Mouse (Mus musculus) layer of hippocampus, postnatal 36 days (tissue): ENCODE measurements around the gene Slc17a1. TPM values are rescaled to one million over a fixed set of nuclear protein-coding genes. Genes with fewer than 3 reads are reported as not detected.

Experiments used
- microRNA-seq, 2 experiments: library from miRNA; unstranded; fragments of <30 nt; microRNA quantifications; one replicate each; pipeline ENCODE4 v1.2.0; 2021
- total RNA-seq, 2 experiments: library from RNA; stranded (reverse); gene quantifications; 2 replicates each; pipeline ENCODE4 v1.2.3; 2021

The Slc17a1 gene
- total RNA-seq, 2 experiments from 2014 or later, result not detected

Small RNA genes lying within 50 kb of the gene (microRNA-seq; reads per million reads assigned to microRNA genes)
- gene Gm44344, result 0 reads per million in 2 experiments

Other genes with a start within 250 kb of the Slc17a1 start
- 10 to 100 TPM; 12.0 to 12.3 TPM for gene Hist1h2be, start 246.6 kb upstream of the Slc17a1 start, total RNA-seq
- gene Hist1h1e, start 245.2 kb upstream of the Slc17a1 start, total RNA-seq, result 10 to 100 TPM; 42.1 to 46.4 TPM
- 1 to 10 TPM; 2.7 to 3.5 TPM for gene Hist1h2ac, start 183.8 kb upstream of the Slc17a1 start, total RNA-seq
- gene Hist1h2bc, start 183.6 kb upstream of the Slc17a1 start, total RNA-seq, result 10 to 100 TPM; 50.8 to 57.7 TPM
- not detected for gene Hist1h1t, start 171.9 kb upstream of the Slc17a1 start, total RNA-seq
- gene Hist1h4c, start 169.3 kb upstream of the Slc17a1 start, total RNA-seq, result 10 to 100 TPM; 95.4 to 98.7 TPM
- 1 to 10 TPM; 1.7 to 3.0 TPM for gene Hfe, start 156.9 kb upstream of the Slc17a1 start, total RNA-seq
- gene Hist1h1c, start 128.9 kb upstream of the Slc17a1 start, total RNA-seq, result 10 to 100 TPM; 52.8 to 55.3 TPM
- 1 to 10 TPM; 2.5 to 5.2 TPM for gene Hist1h3c, start 122.1 kb upstream of the Slc17a1 start, total RNA-seq
- gene Hist1h2bb, start 121.0 kb upstream of the Slc17a1 start, total RNA-seq, result 10 to 100 TPM; 23.0 to 24.2 TPM
- 10 to 100 TPM; 29.8 to 37.0 TPM for gene Hist1h2ab, start 116.6 kb upstream of the Slc17a1 start, total RNA-seq
- gene Hist1h3b, start 115.5 kb upstream of the Slc17a1 start, total RNA-seq, result 10 to 100 TPM; 15.0 to 21.4 TPM
- gene Hist1h4b, start 110.7 kb upstream of the Slc17a1 start, total RNA-seq, result 10 to 100 TPM; 83.9 to 89.6 TPM
- 10 to 100 TPM; 35.4 to 47.1 TPM for gene Hist1h4a, start 106.5 kb upstream of the Slc17a1 start, total RNA-seq
- 10 to 100 TPM; 37.3 to 46.3 TPM for gene Hist1h3a, start 105.4 kb upstream of the Slc17a1 start, total RNA-seq
- gene Hist1h1a, start 104.1 kb upstream of the Slc17a1 start, total RNA-seq, result 10 to 100 TPM; 17.0 to 19.5 TPM
- under 1 TPM in 1 of 2 experiments, not detected in 1; 0.18 TPM for gene Trim38, start 97.8 kb upstream of the Slc17a1 start, total RNA-seq
- gene Slc17a2, start 60.8 kb upstream of the Slc17a1 start, total RNA-seq, result under 1 TPM in 1 of 2 experiments, not detected in 1; 0.23 TPM
- not detected for gene Slc17a3, start 28.3 kb upstream of the Slc17a1 start, total RNA-seq
- not detected for gene Slc17a4, start 47.3 kb downstream of the Slc17a1 start, total RNA-seq
- not detected for gene Hist1h2ba, start 66.4 kb downstream of the Slc17a1 start, total RNA-seq
- gene Hist1h2aa, start 66.7 kb downstream of the Slc17a1 start, total RNA-seq, result not detected
- gene Scgn, start 123.5 kb downstream of the Slc17a1 start, total RNA-seq, result 1 to 10 TPM in 1 of 2 experiments, under 1 TPM in 1; 0.99 to 1.2 TPM